Mouse (Mus musculus) left cerebral cortex, adult 8-10 months (tissue): ENCODE results near the gene Igfbp4. TPM values are rescaled to one million over a fixed set of nuclear protein-coding genes. Genes with fewer than 3 reads are reported as not detected.

Experiments used
- DNase-seq, 2 experiments: peaks; one replicate each; pipeline ENCODE4 v3.0.0; 2022; ENCODE audit warnings: low spot score in 2 of 2
- total RNA-seq, 4 experiments: library from RNA; stranded (reverse); gene quantifications; 2 replicates each; pipeline ENCODE4 v1.2.4; 2022

The Igfbp4 gene
- total RNA-seq, 4 experiments from 2014 or later: 66.1 to 77.1 (median 71.3) TPM

GRCm38 (mm10) chr11:99080902-99081543, 40.0 kb downstream of the Igfbp4 start:
- no peak for DNase-seq

- DNase-seq: no peak
Observed at GRCm38 (mm10) chr11:99081566-99081965, 40.5 kb downstream of the Igfbp4 start.

DNA sequence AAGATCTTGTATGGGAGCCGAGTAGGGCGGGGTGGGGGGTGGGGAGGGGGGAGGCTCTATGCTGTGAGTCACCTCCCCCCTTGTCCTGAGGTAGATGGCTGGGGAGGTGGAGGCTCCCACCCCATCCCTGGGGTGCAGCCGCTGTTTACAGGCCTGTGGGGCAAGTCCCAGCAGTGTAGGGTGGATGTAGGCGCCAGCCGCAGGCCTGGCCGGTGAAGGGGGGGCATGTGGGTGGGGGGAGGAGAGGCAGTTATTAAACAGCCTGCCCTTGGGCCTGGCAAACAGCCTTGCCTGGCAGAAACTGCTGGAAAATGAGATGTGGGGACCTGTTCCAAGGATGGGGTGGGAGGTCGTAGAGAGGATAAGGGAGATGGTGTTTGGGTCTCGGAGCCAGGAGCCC, 41.1 kb downstream of the Igfbp4 start:
- no peak for DNase-seq

- no peak for DNase-seq
Observed at GRCm38 (mm10) chr11:99083516-99083915, 42.5 kb downstream of the Igfbp4 start.

- no peak for DNase-seq
Observed at GRCm38 (mm10) chr11:99084366-99084765, 43.3 kb downstream of the Igfbp4 start.

- DNase-seq: no peak
Observed at GRCm38 (mm10) chr11:99088486-99088885, 47.4 kb downstream of the Igfbp4 start.

DNA sequence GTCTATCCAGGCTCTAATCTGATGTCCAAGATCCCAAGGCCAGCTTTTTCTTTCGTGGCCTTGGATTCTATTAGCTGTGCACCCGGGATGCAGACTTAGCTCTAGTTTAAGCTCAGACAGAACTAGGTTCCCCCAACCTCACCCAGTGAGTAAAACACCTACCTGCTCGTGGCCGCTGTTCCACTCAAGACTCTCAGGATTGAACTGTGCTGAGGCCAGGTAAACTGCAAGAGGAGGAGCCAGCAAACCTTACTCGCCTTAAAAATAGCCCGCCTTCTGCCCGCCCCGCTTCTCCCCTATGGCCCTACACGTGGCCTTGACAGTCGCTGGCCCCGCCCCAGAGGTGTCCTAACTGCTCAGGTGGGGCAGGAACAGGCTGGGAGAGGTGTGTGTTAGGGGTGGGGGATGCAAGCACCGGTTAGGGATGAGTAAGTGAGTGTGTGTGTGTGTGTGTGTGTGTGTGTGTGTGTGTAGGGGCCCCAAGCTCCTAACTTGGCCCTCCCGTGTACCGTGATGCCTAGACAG, 48.1 kb downstream of the Igfbp4 start, which contains the start of gene Tns4:
TSS of gene Tns4 (minus strand) at position 230 of the 525 bp plus-strand sequence.
- no peak for DNase-seq

DNA sequence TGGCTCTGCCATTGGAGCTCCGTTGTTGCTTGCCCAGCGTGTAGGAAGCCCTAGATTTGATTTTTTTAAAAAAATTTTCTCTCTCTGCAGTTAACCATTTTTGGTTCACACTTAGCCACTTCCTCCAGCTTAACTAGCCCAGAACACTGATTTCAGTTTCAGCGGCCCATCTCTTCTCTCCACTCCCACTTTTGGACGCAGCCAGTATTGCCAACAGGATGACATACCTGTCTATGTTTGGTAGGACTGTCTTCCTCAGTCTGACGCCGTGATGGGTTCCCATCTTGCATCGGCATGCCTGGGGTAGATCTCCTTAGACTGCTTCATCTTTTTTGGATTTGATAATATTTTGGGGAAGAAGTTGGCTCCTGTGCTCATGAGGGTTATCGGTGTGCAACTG, 49.3 kb downstream of the Igfbp4 start:
- DNase-seq: no peak

DNA sequence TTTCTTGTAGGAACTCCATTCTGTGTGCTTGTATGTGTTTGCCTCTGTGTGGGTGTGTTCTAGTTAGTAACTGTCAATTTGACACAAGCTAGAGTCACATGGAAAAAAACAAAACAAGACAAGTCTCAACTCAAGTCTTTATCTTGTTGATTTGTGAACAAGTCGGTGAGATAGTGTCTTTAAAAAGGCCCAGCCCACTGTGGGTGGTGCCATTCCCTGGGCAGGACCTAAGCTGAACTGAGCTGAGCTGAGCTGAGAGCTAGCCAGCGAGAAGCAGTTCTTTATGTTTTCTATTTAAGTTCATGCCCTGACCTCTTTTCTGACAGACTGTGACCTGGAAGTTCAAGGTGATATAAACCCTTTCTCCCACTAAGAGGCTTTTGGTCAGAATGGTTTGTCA, 50.6 kb downstream of the Igfbp4 start:
- no peak for DNase-seq

DNA sequence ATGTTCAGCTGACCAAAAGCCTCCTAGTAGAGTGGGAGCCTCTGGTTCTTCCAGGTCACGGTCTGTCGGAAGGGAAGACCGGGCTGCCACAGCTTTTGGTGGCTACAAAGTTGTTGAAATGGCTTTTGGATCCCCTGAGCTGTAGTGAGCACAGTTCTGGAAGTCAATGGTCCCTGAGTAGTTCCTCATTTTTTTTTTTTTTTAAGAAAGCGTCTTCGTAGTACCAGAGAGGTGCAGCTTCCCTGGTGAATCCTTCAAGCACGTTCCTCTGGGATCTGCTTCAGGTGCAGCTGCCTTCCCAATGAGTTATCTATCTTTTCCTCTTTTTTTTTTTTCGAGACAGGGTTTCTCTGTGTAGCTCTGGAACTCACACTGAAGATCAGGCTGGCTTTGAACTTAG, 52.7 kb downstream of the Igfbp4 start:
- DNase-seq: no peak

DNA sequence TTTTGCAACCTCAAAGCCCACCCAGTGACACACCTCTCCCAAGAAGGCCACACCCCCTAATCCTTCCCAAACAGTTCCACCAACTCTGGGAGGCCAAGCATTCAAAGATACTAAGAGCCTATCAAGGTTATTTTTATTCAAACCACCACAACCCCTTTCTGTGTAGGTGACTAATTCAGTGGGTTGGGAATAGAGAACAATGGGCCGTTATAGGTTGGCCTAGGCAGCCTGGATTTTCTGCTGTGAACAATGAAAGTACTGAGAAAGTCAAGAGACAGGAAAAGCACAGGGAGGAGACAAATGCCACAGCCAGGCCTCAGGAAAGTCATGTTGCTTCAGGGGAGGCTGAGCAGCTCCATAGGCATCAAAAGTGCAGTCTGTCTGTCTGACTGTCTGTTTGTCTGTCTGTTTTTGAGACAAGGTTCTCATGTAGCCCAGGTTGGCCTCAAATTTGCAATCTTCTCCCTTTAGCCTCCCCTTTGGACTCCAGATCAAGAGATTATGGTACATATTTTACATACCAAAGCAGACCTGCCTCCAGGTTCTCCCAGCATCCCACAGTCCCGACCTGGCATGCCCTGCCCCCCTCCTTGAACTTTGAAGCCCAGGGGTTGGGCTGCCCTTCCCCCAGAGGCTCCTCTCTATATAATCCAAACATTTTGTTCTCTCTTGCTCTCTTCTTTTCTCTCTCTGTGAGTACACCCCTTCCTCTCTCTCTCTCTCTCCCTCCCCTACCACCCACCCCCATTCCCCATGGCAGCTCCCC, 54.0 kb downstream of the Igfbp4 start:
- no peak for DNase-seq

DNA sequence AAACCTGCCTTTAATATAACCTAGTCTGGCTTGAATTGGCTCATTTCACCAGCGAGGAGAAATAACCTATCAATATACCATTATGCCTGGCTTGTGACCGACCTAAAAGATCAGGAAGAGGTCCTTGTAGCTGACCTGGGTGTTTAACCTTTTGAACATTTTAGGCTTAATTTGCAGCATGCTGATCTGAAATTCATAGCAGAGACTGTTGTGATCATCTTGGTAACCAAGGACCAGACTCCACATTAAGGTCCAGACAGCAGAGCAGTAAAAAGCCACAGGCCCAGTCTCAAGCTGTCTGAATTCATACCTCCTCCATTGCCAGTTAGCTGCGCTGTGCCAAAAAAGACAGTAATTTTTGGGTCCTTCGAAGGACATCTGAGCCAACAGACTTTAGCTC, 54.7 kb downstream of the Igfbp4 start:
- DNase-seq: no peak

DNA sequence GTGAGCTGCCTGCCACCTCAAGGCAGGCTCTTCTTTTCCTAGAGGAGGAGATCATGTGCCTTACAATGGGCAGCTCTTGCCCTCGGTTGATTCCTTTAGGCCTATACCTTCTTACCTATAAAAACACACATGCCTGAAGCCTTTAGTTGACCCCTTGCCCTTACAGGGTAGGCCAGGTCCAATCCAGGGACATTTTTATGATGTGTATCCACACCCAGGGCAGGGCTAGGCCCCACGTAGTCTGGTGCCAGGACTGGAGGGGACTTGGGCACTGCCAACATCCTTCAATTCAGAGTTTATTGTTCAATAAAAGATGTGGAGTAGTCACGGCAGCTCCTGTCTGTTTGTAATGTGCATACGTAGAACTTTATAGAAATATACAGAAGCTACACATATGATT, 55.4 kb downstream of the Igfbp4 start:
- no peak for DNase-seq

DNA sequence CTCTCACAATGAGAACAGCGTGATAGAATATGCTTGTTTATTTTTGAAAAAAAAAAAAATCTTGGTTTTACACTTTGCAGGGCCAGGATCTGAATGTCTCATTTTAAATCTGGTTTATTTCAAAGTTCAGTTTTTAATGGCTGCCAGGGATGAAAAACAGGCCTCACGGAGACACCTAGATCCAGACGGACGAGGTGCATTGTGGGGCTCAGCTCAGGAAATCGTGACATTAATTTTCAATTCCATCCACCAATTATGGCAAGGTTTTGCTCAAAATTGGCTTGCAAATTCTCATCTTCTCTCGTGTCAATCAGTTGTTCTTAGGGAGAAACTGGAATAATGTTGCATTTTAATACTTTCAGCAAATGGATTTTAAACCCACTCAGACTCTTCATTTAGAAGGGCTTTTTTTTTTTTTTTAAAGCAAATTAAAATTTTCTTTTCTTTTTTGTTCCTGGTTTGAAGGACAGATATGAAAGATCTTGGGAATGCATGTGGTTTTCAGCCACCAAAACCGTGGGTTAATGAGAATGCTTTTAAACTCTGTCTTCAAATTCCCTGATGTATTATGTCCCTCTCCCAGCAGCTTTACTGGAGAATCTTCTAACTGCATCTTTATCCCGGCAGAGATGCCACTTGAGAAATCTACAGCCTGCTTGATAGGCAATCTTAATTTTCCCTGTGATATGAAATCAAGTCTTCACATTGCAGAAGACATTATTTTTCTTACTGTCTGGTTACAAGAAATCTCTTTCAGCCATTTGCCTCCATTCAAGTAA, 56.1 kb downstream of the Igfbp4 start:
- DNase-seq: no peak

DNA sequence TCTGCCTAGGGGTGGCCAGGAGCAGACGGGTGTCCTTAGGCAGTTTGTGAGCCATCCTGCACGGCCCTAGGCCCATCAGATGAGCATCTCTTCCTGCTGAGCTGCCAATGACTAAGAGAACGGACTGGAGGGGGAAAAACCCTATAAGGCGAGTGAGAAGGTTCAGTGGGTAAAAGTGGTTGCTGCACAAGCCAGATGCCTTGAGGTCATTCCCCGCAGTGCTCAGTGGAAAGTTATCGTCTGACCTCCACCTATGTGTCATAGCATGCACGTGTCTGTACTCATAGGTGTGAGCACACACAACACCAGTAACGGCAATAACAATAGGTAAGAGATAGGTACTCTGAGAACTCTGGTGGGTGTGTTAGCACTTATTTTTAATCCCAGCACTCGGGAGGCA, 57.9 kb downstream of the Igfbp4 start:
- no peak for DNase-seq

GRCm38 (mm10) chr11:99099516-99099915, 58.5 kb downstream of the Igfbp4 start:
- DNase-seq: no peak

DNA sequence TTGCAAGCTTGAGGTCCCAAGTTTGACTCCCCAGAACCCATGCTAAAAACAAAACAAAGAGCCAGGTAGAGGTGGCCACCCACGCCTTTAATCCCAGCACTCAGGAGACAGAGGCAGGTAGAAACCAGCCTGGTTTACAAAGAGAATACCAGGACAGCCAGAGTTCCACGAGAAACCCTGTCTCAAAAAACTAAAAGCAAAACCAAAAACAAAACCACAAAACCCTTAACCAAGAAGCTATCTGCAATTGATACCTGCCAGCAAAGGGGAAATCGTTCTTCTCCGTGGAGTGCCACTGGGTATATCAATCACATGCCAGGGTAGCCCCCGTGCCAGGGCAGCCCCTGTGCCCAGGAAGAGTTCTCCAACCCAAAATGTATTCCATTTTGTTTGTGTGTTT, 59.2 kb downstream of the Igfbp4 start:
- DNase-seq: no peak

DNA sequence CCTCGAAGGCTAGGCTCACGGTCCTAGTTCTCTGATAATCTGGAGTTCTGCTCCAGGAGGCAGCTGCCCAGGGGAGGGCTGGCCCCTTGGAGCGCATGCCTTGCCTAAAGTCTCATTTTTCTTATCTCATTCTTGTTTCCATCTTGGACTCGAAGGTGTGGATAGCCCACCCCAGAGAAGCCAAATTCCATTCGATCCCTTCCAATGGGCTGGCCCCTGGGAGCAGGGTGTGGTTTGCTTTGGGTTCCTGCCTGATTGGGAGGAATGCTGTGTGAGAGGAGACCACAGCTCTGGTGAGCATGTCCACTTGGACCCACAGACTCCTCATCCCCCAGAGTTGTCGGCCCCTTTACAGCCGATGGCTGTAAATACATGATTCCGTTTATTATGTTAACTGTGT, 60.6 kb downstream of the Igfbp4 start:
- no peak for DNase-seq

DNA sequence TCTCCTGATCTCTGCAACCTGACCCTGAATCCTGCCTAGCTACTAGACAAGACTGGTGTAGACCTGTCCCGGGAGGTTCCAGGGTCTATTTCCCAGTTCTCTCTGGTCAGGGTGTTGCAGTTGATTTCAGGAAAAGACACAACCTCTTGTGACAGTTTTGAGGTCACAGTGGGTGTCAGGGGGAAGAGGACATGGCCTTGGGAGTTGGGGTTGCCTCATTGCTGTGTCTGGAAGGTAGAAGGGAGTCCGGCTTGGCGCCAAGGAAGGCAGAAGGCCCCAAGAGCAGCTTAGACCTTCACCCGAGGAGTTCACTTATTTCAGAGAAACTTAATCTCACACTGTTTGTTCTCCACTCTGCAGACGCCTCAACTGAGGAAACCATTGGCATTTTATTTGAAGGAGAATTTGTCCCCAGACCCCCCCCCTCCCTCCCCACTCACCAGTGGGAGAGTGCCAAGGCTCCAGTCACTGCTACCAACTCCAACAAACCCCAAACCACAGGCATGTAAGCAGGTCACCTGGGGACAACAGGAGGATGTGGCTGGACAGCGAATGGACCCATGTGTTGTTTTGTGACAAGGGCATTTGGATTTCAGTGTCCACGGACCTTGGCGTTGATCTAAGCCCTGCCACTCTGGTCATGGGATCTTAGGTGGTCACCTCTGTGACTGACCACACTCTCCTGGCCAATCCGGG, 61.7 kb downstream of the Igfbp4 start:
- DNase-seq: no peak
